Mouse (Mus musculus) liver, embryonic 14.5 days (tissue): Measurements from ENCODE around the gene Ccr6. TPM values are rescaled to one million over a fixed set of nuclear protein-coding genes. Genes with fewer than 3 reads are reported as not detected.

Source experiments
- ATAC-seq: fragments of 200-750 bp; cut with Nextera tagmentation; 2 replicates; pipeline ENCODE4 v1.8.0; 2017; ENCODE audit warnings: moderate number of reproducible peaks, mild to moderate bottlenecking, moderate library complexity; ENCODE audit not compliant: insufficient read depth
- DNase-seq, 3 experiments: peaks; one replicate each; pipeline ENCODE4 v3.0.0-alpha.2; 2012 to 2013; ENCODE audit warnings: low read depth in 3 of 3, low spot score in 3 of 3
- H3K27ac ChIP-seq: fragments of 300-500 bp; sonication (generic); 2 replicates; pipeline ENCODE4 v1.5.1; 2014; ENCODE audit warnings: moderate library complexity, mild to moderate bottlenecking, control low read depth, inconsistent platforms
- H3K27me3 ChIP-seq: fragments of 300-500 bp; sonication (generic); 2 replicates; pipeline ENCODE4 v1.6.1; 2014; ENCODE audit warnings: mild to moderate bottlenecking, low read length, moderate library complexity; ENCODE audit not compliant: control insufficient read depth, insufficient read depth
- H3K36me3 ChIP-seq: fragments of 300-500 bp; sonication (generic); replicated peaks from 2 replicates; pipeline ENCODE4 v1.6.1; 2014; ENCODE audit warnings: low read depth; ENCODE audit not compliant: control insufficient read depth, insufficient read depth
- H3K4me1 ChIP-seq, 2 experiments: fragments of 200-500 bp in 1 of 2; fragments of 300-500 bp in 1 of 2; sonication (generic) in 1 of 2; replicated peaks; 2 replicates each; pipeline ENCODE4 v1.6.1; 2012 to 2014; ENCODE audit warnings: antibody characterized with exemption in 1 of 2, inconsistent platforms in 1 of 2, low read length in 1 of 2; ENCODE audit not compliant: control insufficient read depth in 2 of 2, insufficient read depth in 2 of 2
- H3K4me2 ChIP-seq: fragments of 300-500 bp; sonication (generic); 2 replicates; pipeline ENCODE4 v1.6.1; 2014; ENCODE audit warnings: low read depth, mild to moderate bottlenecking, control low read depth, moderate library complexity
- H3K4me3 ChIP-seq, 2 experiments: fragments of 200-500 bp in 1 of 2; fragments of 300-500 bp in 1 of 2; sonication (generic) in 1 of 2; 2 replicates each; pipeline ENCODE4 v1.5.1; 2012 to 2014; ENCODE audit warnings: low read depth in 2 of 2, low read length in 2 of 2, mild to moderate bottlenecking in 2 of 2, control low read depth in 1 of 2, inconsistent platforms in 1 of 2, moderate library complexity in 1 of 2; ENCODE audit not compliant: insufficient read depth in 1 of 2
- H3K9ac ChIP-seq: fragments of 300-500 bp; sonication (generic); replicated peaks from 2 replicates; pipeline ENCODE4 v1.6.1; 2014; ENCODE audit warnings: mild to moderate bottlenecking, control low read depth, moderate library complexity
- H3K9me3 ChIP-seq: fragments of 300-500 bp; sonication (generic); 2 replicates; pipeline ENCODE4 v1.6.1; 2016; ENCODE audit warnings: low read length, mixed read lengths; ENCODE audit not compliant: control insufficient read depth
- CTCF ChIP-seq: IDR thresholded peaks from 2 replicates; pipeline ENCODE4 v1.5.1; 2016; ENCODE audit warnings: antibody characterized with exemption, low read depth, control low read depth
- EP300 ChIP-seq: IDR thresholded peaks from 2 replicates; pipeline ENCODE4 v1.6.1; 2016; ENCODE audit warnings: antibody characterized with exemption, low read depth
- WGBS: fragments of 180-500 bp; shearing (Covaris S2); extraction: QIAGEN DNeasy Blood & Tissue Kit; methylation state at CpG from one replicate; pipeline ENCODE4 v1.1.7; 2014; ENCODE audit not compliant: insufficient replicate concordance; 5-methylcytosine and 5-hydroxymethylcytosine counted together
- polyA plus RNA-seq, 2 experiments: library from polyadenylated mRNA; depleted of rRNA in 1 of 2; stranded (reverse) in 1 of 2; unstranded in 1 of 2; fragments of >200 nt; fragmentation: Nextera tagmentation in 1 of 2; extraction: Ambion mirVana in 1 of 2; gene quantifications; 2 replicates each; pipeline versions ENCODE4 v1.2.1 to v1.2.3; 2012 to 2014

The Ccr6 gene
- polyA plus RNA-seq, 2 experiments, result 0.04 TPM; not detected in 1

GRCm38 (mm10) chr17:8210675-8211074 is 25.2 kb upstream of the Ccr6 start:
- Histone ChIP-seq H3K4me1 (no peaks in the 10 kb centered on the region), H3K27me3 (no peaks in the 10 kb centered on the region), H3K4me2 (no peak overlapping the region), H3K36me3 (no peaks in the 10 kb centered on the region), H3K27ac (no peak overlapping the region), H3K9me3 (no peaks in the 10 kb centered on the region), H3K4me3 (no peak overlapping the region), H3K9ac (no peak overlapping the region)
- no peak for TF ChIP-seq EP300
- no peak for TF ChIP-seq CTCF
- WGBS, result 44% methylated on average over 10 of the region's 10 CpGs
- DNase-seq (no peak), ATAC-seq (no peak)

- DNase-seq, result no peak
- no peak for TF ChIP-seq CTCF
- TF ChIP-seq EP300, result no peak
- Histone ChIP-seq H3K4me2 (no peak overlapping the region), H3K4me1 (no peaks in the 10 kb centered on the region), H3K36me3 (no peaks in the 10 kb centered on the region), H3K4me3 (no peak overlapping the region), H3K27ac (no peak overlapping the region), H3K9ac (no peak overlapping the region), H3K9me3 (no peaks in the 10 kb centered on the region), H3K27me3 (no peaks in the 10 kb centered on the region)
- no peak for ATAC-seq
- 58% methylated on average over 6 of the region's 6 CpGs for WGBS
Measured at GRCm38 (mm10) chr17:8211399-8211798, 24.4 kb upstream of the Ccr6 start.

GRCm38 (mm10) chr17:8214369-8214768 is 21.5 kb upstream of the Ccr6 start:
- H3K9ac ChIP-seq, result no peak overlapping the region
- no peaks in the 10 kb centered on the region for H3K27me3 ChIP-seq
- H3K4me2 ChIP-seq, result no peak overlapping the region
- H3K27ac ChIP-seq, result no peak overlapping the region
- ATAC-seq, result no peak
- no peaks in the 10 kb centered on the region for H3K9me3 ChIP-seq
- no peak overlapping the region for H3K4me3 ChIP-seq
- no peak for DNase-seq
- WGBS, result 24% methylated on average over 1 of the region's 1 CpGs
- TF ChIP-seq CTCF (no peak), EP300 (no peak)
- no peaks in the 10 kb centered on the region for H3K4me1 ChIP-seq
- H3K36me3 ChIP-seq, result no peaks in the 10 kb centered on the region

- DNase-seq (no peak), ATAC-seq (no peak)
- H3K36me3 ChIP-seq, result no peaks in the 10 kb centered on the region
- 73% methylated on average over 12 of the region's 12 CpGs for WGBS
- H3K4me2 ChIP-seq, result no peak overlapping the region
- H3K9me3 ChIP-seq, result no peaks in the 10 kb centered on the region
- H3K27me3 ChIP-seq, result no peaks in the 10 kb centered on the region
- TF ChIP-seq CTCF (no peak), EP300 (no peak)
- no peak overlapping the region for H3K27ac ChIP-seq
- H3K9ac ChIP-seq, result no peak overlapping the region
- H3K4me1 ChIP-seq, result no peaks in the 10 kb centered on the region
- no peak overlapping the region for H3K4me3 ChIP-seq
Measured at GRCm38 (mm10) chr17:8215016-8215745, 20.7 kb upstream of the Ccr6 start.

- Histone ChIP-seq H3K9me3 (no peaks in the 10 kb centered on the region), H3K36me3 (no peaks in the 10 kb centered on the region), H3K4me3 (no peak overlapping the region), H3K9ac (no peak overlapping the region), H3K4me2 (no peak overlapping the region), H3K27ac (no peak overlapping the region), H3K27me3 (no peaks in the 10 kb centered on the region), H3K4me1 (no peaks in the 10 kb centered on the region)
- ATAC-seq, result no peak
- DNase-seq, result no peak
- TF ChIP-seq EP300 (no peak), CTCF (no peak)
- 80% methylated on average over 10 of the region's 10 CpGs for WGBS
Measured at GRCm38 (mm10) chr17:8223225-8223624, 12.6 kb upstream of the Ccr6 start.
